Mouse (Mus musculus): Measurements from ENCODE around the gene Atxn2.

DNA sequence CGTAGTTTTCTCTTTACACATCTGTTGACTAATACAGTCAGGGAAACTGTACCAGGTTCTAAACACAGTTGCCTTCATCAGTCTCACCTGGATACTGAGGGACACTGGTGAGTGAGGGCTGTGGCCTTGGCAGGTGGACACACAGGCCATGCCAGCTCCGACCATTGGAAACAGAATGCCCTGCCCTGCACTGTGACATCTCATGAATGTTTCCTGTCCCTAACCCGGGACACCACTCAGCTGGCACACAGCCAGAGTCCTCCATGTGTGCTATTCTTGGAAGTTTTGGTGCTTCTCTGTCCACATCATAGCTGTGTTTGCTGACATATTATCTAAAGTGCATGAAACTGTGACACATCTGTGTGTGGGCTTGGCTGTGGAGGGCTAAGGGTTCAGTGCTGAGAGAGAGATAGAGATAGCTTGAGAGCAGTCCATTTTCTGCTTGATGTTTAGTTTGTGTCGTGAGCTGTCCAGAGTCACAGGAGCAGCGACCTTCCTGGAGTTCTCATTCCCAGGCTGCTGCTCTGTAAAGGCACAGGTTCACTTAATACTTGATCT is 98.6 kb downstream of the Atxn2 start:
- TF ChIP-seq POLR2A (IDR thresholded peaks at IDR 0.05; ENCODE audit: low read depth, low read length), result no peak
- no peak for TF ChIP-seq CTCF (IDR thresholded peaks at IDR 0.05; ENCODE audit: extremely low read depth, insufficient read depth, insufficient read length, insufficient replicate concordance)
